Mouse (Mus musculus): ENCODE measurements around the gene Pex3.

GRCm38 (mm10) chr10:13534751-13535150, 18.2 kb downstream of the Pex3 start:
- TF ChIP-seq POLR2A (IDR thresholded peaks at IDR 0.05; ENCODE audit: control insufficient read depth, low read depth, low read length) (no peak), CTCF (IDR thresholded peaks at IDR 0.05; ENCODE audit: control insufficient read depth, insufficient read depth, insufficient replicate concordance, low read depth, low read length) (no peak)
